Mouse (Mus musculus) kidney, adult 11 months (tissue): ENCODE data around the gene Ap1m1.

Source experiments
- DNase-seq: peaks from one replicate; pipeline ENCODE4 v3.0.0; 2022

Ap1m1 gene

DNA sequence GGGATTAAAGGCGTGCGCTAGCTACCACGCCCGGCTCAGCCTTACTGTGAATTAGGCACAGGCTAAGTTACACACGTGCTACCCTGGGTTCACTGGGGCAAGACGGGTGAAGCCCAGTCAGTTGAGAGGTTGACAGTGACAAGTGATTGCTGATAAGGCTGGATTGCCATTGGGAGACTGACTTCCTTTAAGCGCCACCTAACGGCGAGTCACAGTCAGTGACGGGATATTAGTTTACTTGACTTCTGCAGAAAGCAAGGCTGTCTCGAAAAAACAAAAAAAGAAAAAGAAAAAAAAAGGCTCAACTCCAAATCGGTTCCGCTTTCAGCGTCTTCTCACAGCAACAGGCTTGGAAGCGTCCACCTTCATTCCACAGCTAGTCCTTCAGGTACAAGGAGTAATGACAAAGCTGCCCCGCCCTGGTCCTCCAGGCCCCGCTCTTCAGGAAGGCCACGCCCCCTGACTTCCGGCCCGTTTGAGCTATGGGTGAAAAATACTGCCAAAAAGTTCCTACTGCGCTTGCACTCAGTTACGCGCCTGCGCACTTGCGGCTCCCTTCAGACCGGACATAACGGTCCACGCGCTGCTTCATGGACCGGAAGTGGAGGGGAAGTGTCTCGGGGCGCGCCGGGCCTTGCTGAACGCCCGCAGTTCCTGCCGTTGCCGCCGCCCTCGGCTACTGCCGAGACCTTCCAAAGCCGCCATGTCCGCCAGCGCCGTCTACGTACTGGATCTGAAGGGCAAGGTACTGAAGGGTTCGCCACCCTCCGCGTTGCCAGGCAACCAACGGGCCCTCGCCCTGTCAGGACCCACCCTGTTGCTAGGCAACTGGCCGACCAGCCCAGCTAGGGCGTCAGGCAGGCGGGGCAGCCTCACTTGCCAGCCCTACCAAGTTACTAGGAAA lies at the start of gene Ap1m1:
Gene Ap1m1 (plus strand): TSS at position 520 of the 904 bp plus-strand sequence.
- peak; percentile 99 for DNase-seq

DNA sequence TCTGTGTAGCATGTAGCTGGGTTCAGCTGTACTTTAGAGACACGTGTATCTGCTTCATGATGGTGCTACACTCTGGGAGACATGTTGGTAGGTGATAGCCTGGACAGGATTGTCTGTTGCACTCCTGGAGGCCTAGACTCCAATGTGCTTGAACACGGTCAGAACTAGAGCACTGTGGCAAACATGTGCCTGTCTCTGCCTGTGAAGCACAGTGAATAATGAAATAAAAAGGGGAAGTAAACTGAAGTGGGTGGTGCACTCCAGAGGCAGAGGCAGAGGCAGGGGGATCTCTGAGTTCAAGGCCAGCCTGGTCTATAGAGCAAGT lies 49.6 kb upstream of the Ap1m1 start:
- no peak for DNase-seq

DNA sequence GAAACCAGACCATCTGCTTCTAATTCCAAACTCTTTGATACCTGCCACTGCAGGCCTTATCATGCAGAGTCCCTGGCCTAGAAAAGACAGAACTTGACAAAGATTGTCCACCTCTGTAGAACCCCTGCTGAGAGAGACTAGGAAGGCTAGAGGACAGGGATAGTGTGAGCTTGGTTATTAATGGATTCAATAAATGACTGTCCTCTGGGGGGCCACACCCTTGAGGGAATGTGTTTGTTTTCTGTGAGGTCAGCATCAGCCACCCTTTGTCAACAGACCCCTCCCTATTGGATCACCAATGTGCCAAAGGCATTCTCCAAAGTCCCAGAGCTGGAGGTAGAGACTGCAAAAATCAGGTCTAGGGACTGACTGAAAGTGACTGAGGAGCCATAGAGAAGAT lies 47.8 kb upstream of the Ap1m1 start:
- no peak for DNase-seq

DNA sequence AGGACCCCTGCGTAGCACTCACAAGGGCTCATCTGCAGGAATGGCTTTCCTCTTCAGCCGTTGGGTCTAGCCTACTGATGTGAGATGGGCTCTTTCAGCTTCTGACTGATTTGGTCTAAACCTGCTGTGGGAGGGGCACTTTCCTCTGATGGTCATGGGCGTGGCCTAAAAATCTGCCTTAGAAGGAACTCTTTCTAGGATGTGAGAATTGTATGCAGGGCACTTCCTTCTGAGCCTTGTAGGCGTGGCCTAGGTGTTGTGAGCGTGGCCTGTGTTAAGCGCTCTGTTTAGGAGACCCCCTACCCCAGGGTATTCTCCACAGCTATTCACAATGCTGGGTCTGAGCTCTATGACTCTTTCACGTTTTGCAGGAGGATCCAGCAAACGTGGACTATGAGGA lies 41.8 kb upstream of the Ap1m1 start:
- no peak for DNase-seq

DNA sequence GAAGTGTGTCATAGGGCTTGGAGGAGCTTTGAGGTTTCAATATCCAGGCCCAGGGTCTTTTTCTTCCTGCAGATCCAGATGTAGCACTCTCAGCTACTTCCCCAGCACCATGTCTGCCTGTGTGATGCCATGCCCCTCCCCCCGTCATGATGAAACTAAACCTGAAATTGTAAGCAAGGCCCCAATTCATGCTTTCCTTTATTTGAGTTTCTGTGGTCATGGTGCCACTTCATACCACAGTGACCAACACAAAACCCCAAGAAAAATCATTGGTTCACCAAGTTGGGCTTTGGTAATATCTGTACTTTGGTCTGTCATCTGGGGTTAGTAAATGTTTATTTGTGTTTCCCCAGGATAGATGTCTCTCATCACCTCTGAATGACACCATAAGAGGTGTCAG lies 31.2 kb upstream of the Ap1m1 start:
- DNase-seq, result no peak

DNA sequence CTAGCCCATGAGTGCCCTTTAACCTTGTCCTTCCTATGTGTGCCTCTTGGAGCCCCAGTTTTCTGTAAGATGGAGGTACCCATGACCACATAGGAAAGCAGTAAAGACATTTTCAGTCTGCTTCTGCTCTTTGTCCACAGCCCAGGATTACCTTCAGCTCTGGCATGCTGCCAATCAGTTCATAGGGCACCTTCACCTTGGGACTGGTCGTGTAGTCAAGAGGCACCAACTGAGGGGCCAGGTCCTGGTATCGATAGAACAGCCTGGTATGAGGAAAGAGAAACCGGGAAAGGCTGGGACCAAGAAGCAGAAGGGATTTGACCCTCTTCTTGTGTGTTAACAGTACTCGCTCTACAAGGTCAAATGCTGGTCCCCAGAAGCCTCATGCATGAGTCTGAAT lies 29.6 kb upstream of the Ap1m1 start:
- DNase-seq, result no peak

DNA sequence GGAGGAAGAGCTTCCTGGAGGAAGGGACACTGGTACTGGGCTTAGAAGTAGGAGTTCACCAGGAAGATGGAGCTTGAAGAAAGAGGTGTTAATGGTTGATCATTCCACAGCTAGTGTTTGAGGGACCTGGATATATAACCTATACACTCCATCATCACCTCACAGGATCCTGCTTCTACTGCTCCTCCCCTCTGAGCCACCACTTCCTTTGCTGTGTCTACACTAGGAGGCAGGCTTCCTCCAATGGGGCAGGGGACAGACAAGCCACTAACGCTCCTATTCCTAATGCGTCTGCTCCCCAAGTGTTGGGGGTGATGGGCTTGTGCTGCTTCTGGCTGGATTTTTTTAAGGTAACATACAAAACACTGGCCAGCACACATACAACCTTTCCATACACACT lies 29.1 kb upstream of the Ap1m1 start:
- DNase-seq, result no peak

DNA sequence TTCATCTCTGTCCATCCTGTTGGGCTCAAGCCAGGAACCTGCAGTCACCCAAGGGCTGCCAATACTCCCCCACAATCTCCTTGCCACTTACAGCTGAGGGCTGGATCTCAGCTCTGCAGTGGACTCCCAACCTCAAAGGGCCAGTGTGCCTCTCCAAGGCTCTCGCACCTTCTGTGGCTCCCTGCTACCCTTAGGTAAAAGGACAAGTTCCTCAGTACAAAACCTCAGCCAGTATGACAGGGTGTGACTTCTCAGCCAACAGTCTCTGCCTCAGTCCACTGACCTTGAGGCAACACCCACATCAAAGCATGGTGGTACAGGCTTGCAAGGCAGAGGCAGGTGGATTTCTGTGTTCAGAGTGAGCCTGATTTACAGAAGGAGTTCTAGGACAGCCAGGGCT lies 28.0 kb upstream of the Ap1m1 start:
- DNase-seq, result no peak

DNA sequence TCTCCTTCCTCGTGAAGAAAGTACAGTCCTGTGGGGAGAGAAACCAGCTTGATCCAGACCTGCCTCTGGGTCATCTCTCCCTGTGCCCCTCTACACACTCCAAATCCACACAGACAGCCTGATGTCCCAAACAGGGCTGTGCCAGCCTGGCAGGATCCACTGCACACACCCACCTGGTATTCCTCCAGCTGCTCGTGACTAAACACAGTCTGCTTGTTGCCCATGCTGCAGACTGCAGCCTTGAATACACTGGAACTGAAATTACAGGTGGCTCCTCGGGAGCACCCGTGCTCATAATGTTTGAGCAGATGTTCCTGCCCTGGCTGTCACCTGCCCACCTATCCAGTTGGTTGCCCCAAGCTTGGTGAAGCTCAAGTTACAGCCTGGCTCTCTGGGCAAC lies 27.1 kb upstream of the Ap1m1 start, which contains the start of gene Cib3:
Gene Cib3 (minus strand): TSS at position 87 of the 400 bp plus-strand sequence.
- no peak for DNase-seq

DNA sequence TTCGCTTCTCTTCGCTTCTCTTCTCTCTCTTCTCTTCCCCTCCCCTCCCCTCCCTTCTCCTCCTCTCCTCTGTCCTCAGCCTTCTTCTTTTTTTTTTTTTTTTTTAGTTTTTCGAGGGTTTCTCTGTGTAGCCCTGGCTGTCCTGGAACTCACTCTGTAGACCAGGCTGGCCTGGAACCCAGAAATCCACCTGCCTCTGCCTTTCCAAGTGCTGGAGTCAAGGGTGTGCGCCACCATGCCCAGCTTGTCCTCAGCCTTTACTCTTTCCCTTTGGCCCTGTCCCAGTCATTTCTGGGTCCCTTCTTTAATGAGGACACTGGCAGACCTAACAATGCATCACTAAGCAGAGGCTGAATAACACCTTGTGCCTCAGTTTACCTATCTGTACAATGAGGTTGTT lies 26.3 kb upstream of the Ap1m1 start, which contains the start of gene Gm11034:
Gene Gm11034 (minus strand): TSS at position 101 of the 400 bp plus-strand sequence.
- no peak for DNase-seq

DNA sequence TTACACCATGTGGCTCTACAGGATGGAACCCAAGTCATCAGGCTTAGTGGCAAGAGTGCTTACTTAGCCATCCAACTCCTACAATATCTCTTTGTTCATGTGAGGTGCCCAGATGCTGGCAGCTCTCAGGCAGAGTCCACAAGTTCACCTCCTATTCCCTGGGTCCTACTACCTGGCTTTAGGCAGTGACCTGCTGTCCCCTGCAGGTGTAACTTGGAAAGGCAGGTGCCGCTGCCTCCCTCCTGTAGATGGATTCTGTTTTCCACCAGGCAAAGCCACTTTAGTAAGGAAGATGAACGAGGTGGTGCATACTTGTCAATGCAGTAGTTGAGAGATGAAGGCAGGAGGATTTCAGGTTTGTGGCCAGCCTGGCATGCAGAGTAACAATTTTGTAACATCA lies 24.8 kb upstream of the Ap1m1 start:
- peak; percentile 57 for DNase-seq

DNA sequence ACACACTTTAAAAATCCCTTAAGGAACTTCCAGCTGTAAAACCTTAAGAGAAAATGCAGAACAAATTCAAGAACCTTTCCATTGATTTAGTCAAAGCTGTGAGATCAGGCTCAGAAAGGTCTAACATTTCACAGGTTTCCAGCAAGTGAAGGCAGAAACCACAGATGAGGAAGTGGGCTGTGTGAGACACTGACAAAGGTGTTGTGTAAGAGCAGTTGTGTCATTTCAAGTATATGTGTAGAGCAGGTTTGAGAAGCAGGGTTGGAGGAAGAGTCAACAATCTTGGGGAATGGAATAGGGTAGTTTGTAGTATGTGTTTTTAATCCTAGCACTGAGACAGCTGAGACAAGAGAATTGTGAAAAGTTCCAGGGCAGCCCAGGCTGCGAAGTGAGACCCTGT lies 23.9 kb upstream of the Ap1m1 start:
- DNase-seq, result no peak

DNA sequence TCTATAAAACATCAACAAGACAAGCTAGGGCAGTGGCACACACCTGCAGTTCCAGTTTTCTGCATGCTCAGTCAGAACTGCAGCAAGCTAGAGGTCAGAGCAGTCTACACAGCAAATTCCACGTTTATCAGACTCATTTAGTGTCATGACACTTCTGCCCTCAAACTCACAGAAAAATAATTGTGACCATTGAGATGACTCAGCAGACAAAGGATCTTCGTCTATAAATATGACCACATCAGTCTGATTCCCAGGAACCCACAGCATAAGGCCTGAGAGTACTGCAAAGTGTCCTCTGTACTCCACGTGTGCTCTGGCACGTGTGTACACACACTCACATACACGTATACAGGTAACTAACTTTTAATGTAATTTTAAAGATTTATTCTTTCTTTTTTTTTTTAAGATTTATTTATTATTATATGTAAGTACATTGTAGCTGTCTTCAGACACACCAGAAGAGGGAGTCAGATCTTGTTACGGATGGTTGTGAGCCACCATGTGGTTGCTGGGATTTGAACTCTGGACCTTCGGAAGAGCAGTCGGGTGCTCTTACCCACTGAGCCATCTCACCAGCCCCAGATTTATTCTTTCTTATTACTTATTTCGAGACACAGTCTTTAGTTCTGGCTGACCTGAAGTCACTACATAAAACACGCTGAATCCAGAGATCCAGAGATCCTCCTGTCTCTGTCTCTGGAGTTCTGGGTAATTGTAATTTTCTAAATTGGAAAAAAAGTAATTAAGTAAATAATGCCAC lies 20.9 kb upstream of the Ap1m1 start:
- DNase-seq, result no peak

DNA sequence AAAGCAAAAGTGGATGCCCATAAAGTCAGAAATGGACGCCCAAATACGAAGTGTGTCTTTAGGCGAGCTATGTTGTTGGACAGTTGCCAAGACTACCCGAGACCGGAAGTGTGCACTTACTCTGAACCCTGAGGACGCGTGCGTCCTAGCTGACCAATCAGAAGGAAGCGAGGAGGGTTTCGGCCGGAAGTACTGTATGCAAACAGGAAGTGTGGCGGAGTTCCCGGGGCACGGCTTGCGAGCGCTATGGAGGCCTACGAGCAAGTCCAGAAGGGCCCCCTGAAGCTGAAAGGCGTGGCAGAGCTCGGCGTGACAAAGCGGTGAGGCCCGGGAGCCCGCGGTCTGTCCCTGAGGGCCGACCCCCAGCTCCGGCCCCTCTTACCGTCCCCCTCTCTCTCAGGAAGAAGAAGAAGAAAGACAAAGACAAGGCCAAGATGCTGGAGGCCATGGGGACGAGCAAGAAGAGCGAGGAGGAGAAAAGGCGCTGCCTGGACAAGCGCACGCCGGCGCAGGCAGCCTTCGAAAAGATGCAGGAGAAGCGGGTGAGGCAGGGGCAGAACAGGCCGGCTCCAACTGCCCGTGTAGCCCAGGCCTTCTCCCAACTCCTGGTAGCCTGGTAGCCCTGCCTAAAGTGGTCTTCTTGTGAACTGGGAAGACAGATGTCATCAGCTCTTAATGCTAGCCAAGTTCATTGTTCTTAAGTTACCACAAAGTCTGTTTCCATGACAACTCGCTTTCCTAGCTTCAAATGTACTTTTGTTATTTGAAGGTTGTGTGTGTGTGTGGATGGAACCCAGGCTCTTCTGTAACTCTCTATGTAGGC lies 20.1 kb upstream of the Ap1m1 start, which contains the start of gene Fam32a:
Gene Fam32a (plus strand): TSS at position 190 of the 823 bp plus-strand sequence.
- peak; percentile 89 for DNase-seq

DNA sequence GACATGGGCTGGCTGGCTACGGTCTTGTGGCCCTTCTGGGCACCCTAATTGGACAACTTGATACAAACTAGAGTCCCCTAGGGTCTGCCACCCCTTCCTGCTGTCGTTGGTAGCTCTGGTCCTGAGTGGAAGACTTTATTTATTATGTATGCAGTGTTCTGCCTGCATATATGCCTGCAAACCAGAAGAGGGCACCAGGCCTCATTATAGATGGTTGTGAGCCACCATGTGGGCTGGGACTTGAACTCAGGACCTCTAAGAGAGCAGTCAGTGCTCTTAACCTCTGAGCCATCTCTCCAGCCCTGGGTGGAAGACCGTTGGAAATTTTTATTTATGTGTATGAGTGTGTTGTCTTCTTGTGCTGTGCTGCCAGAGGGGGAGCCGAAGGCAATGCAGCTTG lies 19.1 kb upstream of the Ap1m1 start:
- no peak for DNase-seq

DNA sequence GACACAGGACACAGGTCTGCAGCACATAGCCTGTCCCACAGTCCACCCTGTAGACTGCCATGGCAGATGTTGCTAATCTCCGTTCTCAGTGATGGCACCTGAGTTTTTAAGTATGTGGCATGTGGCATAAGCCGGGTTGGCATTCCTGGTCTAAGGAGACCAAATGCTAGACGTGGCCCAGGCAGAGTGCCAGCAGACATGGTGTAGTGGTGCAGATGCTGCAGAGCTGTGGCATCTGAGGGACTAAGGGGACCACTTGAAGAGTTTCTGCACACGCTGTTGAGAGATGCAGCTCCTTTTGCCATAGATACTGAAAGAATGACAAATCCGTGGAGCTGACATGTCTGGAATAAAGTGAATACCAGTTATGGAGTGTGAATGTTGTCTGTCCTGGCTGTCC lies 17.2 kb upstream of the Ap1m1 start:
- no peak for DNase-seq

DNA sequence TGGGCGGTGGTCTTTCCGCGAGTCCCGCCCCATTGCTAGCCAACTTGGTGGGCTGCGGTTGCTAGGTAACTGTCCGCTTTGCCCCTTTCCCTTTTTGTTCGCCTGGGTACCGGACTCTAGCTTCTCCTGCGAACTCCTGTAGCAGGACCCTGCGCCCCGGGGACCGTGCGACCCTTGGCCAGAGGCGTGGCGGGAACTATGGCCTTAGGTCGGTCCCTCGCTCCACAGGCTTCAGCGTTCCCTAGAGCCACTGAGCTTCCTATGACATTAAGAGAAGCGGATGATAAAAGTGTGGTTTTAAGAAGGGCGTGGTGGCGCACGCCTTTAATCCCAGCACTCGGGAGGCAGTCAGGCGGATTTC lies 565 bp downstream of the Ap1m1 start:
- no peak for DNase-seq

DNA sequence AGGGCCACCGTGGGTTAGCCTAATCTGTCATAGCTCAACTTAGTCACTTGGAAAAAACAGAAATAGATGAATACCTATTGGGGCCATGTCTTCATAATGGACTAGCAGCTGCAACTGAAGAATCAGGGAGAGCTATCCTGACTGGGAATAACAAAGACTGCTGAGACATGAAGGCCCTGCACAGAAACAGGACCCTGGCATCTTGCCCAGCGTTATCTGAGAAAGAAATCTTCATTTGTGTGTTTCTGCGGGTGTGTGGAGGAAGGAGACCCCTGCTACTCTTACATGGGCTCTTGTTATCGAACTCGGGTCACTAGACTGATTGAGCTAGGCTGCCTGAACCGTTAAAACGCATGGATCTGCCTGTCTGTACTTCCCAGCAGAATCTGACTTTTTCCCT lies 1.1 kb downstream of the Ap1m1 start:
- no peak for DNase-seq

DNA sequence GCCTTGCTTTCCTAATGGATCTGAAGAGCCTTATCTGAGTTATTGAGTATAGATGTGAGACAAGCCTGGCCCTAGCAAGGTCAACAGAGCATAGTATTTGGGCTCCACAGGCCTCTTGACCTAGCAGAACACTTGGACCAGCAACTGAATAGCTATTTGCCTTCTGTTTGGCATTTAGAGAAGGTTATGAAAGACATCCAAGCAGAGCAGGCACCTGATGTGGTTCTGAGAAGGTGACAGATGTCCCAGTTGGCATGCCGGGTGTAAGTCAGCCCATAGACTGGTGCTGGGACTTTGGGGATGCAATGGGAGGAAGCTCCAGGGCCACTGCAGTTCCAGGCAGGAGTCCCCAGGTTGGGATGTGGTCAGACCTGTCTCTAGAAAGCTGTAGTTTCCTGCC lies 2.4 kb downstream of the Ap1m1 start:
- no peak for DNase-seq

DNA sequence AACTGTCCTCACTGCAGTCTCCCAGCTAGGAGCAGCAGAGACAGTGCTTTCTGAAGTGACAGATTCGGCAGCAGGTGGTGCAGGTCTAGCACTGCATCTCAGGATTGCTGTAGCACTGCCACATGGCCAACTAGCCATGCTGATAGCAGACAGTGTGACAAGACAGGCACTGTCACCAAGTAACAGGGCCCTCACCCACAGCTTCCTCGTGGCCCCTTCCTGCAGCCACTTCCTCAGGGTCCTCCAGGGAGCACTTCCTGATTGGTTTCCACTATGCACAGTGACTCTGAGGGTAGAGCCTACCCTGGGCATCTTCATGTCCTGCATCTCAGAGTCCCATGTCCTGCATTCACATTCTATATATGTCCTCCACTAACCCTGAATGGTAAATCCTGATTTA lies 4.8 kb downstream of the Ap1m1 start:
- no peak for DNase-seq

DNA sequence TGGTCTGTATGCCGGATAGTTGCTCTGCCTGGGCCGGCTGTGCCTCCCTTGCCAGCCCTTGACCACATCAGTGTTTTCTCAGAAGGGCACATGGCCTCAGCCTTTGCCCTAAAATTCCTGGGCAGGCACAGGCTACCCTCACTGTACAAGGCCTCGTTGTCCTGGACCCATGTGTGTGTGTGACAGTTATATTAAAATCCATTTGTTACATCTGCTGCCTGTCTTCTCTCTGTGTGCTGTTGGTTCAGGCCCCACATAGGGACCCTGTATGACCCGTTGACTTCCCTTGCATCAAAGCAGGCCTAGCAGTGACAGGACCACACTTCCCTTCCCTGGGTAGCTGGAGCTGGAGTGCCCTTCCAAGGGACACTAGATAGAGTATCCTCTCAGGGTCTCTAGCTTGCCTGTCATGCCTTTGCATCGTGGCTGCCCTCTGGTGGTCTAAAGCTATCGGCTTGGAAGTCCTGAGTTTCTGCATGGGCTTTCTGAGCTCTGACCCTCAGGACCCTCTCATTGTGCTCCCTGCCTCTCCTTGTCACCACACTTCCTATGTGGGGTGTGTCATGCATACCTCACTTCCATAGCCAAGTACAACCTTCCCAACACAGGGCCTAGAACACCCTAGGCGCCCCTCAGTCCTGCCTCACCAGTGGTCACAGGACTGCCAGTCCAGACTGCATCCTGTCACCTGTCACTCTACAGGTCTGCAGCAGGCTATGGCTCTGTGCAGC lies 17.5 kb downstream of the Ap1m1 start:
- no peak for DNase-seq

DNA sequence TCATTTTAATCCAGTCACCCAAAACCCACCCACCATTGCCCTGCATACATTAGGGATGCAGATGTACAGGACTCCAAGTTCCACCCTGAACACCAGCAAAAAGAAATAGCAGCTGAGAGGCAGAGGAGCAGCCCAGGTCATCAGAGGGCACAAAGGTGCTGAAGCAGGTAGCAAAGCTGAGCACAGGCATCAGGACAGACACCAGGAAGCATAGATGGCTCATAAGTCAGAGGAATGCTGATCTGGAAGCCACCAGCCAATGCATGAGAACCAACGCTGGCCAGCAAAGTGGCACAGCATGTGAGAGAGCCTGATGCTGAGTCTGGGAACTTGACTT lies 18.1 kb downstream of the Ap1m1 start:
- DNase-seq, result no peak

DNA sequence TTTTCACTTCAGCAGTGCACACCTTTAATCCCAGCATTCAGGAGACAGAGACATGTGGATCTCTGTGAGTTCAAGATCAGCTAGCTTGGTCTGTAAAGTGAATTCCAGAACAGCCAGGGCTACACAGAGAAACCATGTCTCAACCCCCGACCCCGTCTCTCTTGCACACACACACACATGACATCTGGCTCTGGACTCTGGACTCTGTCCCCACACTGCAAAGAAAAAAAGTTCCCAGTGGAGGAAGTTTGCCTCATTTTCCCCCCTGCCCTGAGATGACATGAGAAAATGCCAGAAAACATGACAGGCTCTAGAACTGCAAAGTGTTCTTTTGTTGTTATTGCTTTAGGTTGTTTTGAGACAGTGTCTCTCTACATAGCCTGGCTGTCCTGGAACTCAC lies 20.0 kb downstream of the Ap1m1 start:
- DNase-seq, result no peak
